Mouse (Mus musculus) testis, adult 2 months (tissue): Measurements from ENCODE around the gene Gm49336.

ENCODE experiments used
- CTCF ChIP-seq: fragments of 200-500 bp; IDR thresholded peaks from 2 replicates; pipeline ENCODE4 v1.5.1; 2012; ENCODE audit warnings: low read depth, mild to moderate bottlenecking, inconsistent platforms, low read length, moderate library complexity; ENCODE audit not compliant: control insufficient read depth, insufficient read depth, insufficient replicate concordance
- POLR2A ChIP-seq: fragments of 200-500 bp; IDR thresholded peaks from 2 replicates; pipeline ENCODE4 v1.6.1; 2012; ENCODE audit warnings: low read depth, mild to moderate bottlenecking, inconsistent platforms, low read length, moderate library complexity; ENCODE audit not compliant: control insufficient read depth

DNA sequence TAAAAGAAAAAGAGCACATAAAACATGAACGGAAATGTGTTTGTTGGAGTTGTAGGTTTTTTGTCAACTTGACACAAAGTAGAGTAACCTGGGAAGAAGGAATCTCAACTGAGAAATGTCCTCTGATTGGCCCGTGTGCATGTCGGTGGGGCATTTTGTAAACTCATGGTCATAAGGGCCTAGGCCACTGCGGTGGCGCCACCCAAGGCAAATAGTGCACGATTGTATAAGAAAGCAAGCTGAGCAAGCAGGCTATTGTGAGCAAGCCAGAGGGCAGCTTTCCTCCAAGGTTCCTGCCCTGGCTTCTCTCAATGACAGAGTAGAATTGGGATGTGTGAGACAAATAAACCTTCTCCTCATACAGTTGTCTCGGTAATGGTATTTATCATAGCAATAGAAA is 42.1 kb downstream of the Gm49336 start:
- TF ChIP-seq CTCF (no peak), POLR2A (no peak)
